Mouse (Mus musculus): ENCODE results near the gene Phf20.
A peak's percentile ranks its signal among the peaks of the same experiment; 100 is the strongest.

DNA sequence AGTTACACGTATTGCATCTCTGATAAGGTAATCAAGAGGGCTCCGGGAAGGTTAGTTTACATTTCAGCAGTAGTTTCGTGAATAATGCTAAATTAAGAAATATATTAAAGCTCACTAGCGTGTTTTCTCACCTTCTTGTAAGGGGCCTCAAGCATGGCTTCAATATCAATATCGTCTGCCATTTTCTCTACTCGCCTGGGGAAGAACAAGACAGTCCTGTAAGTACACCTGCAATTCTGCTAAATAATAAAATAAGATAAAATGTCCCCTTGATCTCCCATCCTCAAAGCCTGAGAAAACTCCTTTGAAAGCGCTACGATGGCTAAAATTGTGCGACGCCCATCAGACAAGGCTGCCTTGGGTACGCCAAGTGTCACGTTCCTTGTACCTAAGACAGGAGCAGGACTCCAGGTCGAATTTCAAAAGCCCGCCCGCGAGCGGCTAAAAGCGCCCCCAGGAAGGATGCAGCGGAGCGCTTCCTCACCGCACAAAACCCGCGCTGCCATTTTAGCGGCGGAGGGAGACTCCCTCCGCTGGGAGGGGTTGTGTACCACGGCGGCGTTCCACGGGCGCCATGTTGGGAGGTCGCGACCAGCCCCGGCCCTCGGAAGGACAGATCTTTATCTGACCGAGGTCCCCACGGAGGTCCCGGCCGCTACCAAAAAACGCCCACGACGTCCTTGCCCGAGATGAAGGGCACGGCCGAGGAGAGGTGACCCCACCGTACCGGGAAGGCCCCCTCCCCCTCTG, 17.0 kb upstream of the Phf20 start:
- TF ChIP-seq CTCF (IDR thresholded peaks at IDR 0.05; ENCODE audit: borderline replicate concordance, extremely low read depth, insufficient read depth, insufficient read length) (no peak), POLR2A (IDR thresholded peaks at IDR 0.05; ENCODE audit: borderline replicate concordance, extremely low read depth, insufficient read depth, insufficient read length, poor library complexity, severe bottlenecking) (peak; percentile 16; the same call in 1 of the 2 replicates)

Data from brain, embryonic 14.5 days (tissue).